ENCODE assay signal across 8 mouse cellular contexts in genomic region chr10:41295145-41295544, GRCm38 (mm10). TPM values are rescaled to one million over a fixed set of nuclear protein-coding genes. Genes with fewer than 3 reads are reported as not detected.
DNase-seq lines count a peak whose midpoint lies in the region.

No protein-coding gene starts in this region.

- DNase-seq in adrenal gland, postnatal 14 days, result peak; percentile 24
- DNase-seq in adrenal gland, adult 8-10 months, result no peak
- DNase-seq in right cerebral cortex, adult 18-20 months, result peak; percentile 10
- no peak for DNase-seq in right cerebral cortex, postnatal 36 days (ENCODE audit: low spot score in 2 of 2)
- peak; percentile 36 for DNase-seq in lung, postnatal 25 days (ENCODE audit: low spot score)
- no peak for DNase-seq in spleen, postnatal 14 days (ENCODE audit: low spot score in 2 of 2)
- DNase-seq in MN1 (ENCODE audit: low spot score), result no peak
- DNase-seq in frontal cortex, postnatal 25 days (ENCODE audit: low spot score in 2 of 2), result no peak

RNA-seq across cellular contexts. Expression of gene Fig4, which starts 7.9 kb away (rescaled TPM):
- 14.3 and 14.6 TPM in 2 replicates for total RNA-seq in adrenal gland, postnatal 14 days (2021)
- total RNA-seq in adrenal gland, adult 8-10 months (2022), result 10 to 100 TPM; 23.1 to 25.6 (median 24.1) TPM

RNA-seq across cellular contexts. Expression of gene Ak9, which starts 8.6 kb away (rescaled TPM):
- 0.04 TPM in 1 of 2 replicates, not detected in the other for total RNA-seq in adrenal gland, postnatal 14 days (2021)
- under 1 TPM in 2 of 4 experiments, not detected in 2; 0.05 to 0.14 TPM for total RNA-seq in adrenal gland, adult 8-10 months (2022)

Comparison
In these comparisons a context has a peak if more than half of its experiments do, and no peak if none do; other contexts are left out.
1. DNase-seq: peak in adrenal gland, postnatal 14 days (single experiment), right cerebral cortex, adult 18-20 months (single experiment) and lung, postnatal 25 days (single experiment); none in adrenal gland, adult 8-10 months (single experiment), right cerebral cortex, postnatal 36 days (0 of 2), spleen, postnatal 14 days (0 of 2), MN1 (single experiment) and frontal cortex, postnatal 25 days (0 of 2).